Mouse (Mus musculus) spleen, postnatal 14 days (tissue): ENCODE measurements at regions not wholly inside any gene's neighbourhood (a gene's known extent, or its start where the extent isn't known, plus 50 kb on each side); places are given as distances from the start of the nearest gene placed in this dataset.

Source experiments
- DNase-seq, 2 experiments: peaks; one replicate each; pipeline ENCODE4 v3.0.0; 2021 to 2022; ENCODE audit warnings: low spot score in 2 of 2

- DNase-seq: no peak
Observed at GRCm38 (mm10) chr17:9861346-9861745, 191.8 kb upstream of the Pabpc6 start.

- no peak for DNase-seq
Observed at GRCm38 (mm10) chr17:9848559-9849357, 179.2 kb upstream of the Pabpc6 start.

- no peak for DNase-seq
Observed at GRCm38 (mm10) chr17:9845451-9846075, 176.0 kb upstream of the Pabpc6 start.

- DNase-seq: no peak
Observed at GRCm38 (mm10) chr17:9841103-9841502, 171.6 kb upstream of the Pabpc6 start.

- DNase-seq: no peak
Observed at GRCm38 (mm10) chr17:9839256-9839655, 169.7 kb upstream of the Pabpc6 start.

GRCm38 (mm10) chr17:9836995-9837842 lies 167.7 kb upstream of the Pabpc6 start:
- no peak for DNase-seq

GRCm38 (mm10) chr17:9829895-9830294 lies 160.4 kb upstream of the Pabpc6 start:
- no peak for DNase-seq

GRCm38 (mm10) chr17:9821358-9821757 lies 151.8 kb upstream of the Pabpc6 start:
- DNase-seq: no peak

- DNase-seq: no peak
Observed at GRCm38 (mm10) chr17:9817056-9817455, 147.5 kb upstream of the Pabpc6 start.

- no peak for DNase-seq
Observed at GRCm38 (mm10) chr17:9797069-9797468, 127.6 kb upstream of the Pabpc6 start.

GRCm38 (mm10) chr17:9796225-9796988 lies 126.9 kb upstream of the Pabpc6 start:
- DNase-seq: no peak

GRCm38 (mm10) chr17:9778866-9779265 lies 109.3 kb upstream of the Pabpc6 start:
- no peak for DNase-seq

- DNase-seq: no peak
Observed at GRCm38 (mm10) chr17:9777165-9777564, 107.6 kb upstream of the Pabpc6 start.

- no peak for DNase-seq
Observed at GRCm38 (mm10) chr17:9776286-9777016, 106.9 kb upstream of the Pabpc6 start.

- no peak for DNase-seq
Observed at GRCm38 (mm10) chr17:9775668-9776151, 106.2 kb upstream of the Pabpc6 start.

GRCm38 (mm10) chr17:9774740-9775629 lies 105.5 kb upstream of the Pabpc6 start:
- no peak for DNase-seq

- no peak for DNase-seq
Observed at GRCm38 (mm10) chr17:9773744-9774143, 104.2 kb upstream of the Pabpc6 start.

- DNase-seq: no peak
Observed at GRCm38 (mm10) chr17:9768275-9768674, 98.8 kb upstream of the Pabpc6 start.

GRCm38 (mm10) chr17:9765680-9766250 lies 96.2 kb upstream of the Pabpc6 start:
- DNase-seq: no peak
